Mouse (Mus musculus) stomach, adult 2 months (tissue): ENCODE results near the gene Wdr18. TPM values are rescaled to one million over a fixed set of nuclear protein-coding genes. Genes with fewer than 3 reads are reported as not detected.

ENCODE experiments used
- polyA plus RNA-seq: library from polyadenylated mRNA; depleted of rRNA; stranded (reverse); fragments of >200 nt; gene quantifications from 2 replicates; pipeline ENCODE4 v1.2.3, GENCODE M21; 2012; rRNA removed

Gene Wdr18
- 24.7 and 30.0 TPM in 2 replicates for polyA plus RNA-seq

GRCm38 (mm10) chr10:79959847-79960601 lies at the start of gene Wdr18:
Gene Wdr18 (plus strand): TSS chr10:79960152.

GRCm38 (mm10) chr10:79910556-79910955 lies 49.4 kb upstream of the Wdr18 start, which contains the start of gene Gm26602:
Gene Gm26602 (plus strand): TSS chr10:79910856.

DNA sequence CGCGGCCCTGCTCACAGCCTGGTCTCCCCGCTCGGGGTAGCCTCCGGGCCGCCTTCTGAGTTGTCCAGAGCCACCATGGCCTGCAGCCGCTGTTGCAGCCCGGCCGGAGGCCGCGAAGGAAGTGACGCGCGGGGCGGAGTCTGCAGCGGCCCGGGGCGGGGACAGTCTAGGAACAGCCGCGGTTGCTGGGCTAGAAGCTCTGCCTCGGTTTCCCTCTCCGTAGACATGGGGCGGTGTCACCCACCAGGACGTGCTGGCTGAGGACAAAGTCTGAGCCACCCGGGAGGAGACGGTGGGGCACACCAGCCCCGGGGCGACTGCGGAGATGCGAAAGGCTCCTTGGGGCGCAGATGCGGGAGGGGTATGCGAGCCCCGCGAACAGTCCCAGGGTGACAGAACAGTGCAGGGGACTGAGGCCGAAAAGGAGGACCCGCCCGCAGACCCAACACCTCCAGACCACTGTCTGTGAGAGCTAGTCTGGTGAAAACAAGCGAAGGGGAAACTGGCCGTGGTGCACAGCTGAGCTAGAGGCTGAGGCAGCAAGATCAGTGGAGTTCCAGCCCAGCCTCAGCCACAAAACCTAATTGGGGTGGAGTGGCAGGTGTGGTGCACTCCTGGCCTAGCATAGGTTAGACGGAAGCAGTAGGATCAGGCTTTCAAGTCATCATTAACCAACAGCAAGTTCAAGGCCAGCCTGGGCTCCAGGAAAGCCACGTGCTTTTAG lies 43.0 kb upstream of the Wdr18 start, which contains the start of gene Kiss1r:
Gene Kiss1r, plus strand, starts transcription at position 164 of the 724 bp plus-strand sequence.

DNA sequence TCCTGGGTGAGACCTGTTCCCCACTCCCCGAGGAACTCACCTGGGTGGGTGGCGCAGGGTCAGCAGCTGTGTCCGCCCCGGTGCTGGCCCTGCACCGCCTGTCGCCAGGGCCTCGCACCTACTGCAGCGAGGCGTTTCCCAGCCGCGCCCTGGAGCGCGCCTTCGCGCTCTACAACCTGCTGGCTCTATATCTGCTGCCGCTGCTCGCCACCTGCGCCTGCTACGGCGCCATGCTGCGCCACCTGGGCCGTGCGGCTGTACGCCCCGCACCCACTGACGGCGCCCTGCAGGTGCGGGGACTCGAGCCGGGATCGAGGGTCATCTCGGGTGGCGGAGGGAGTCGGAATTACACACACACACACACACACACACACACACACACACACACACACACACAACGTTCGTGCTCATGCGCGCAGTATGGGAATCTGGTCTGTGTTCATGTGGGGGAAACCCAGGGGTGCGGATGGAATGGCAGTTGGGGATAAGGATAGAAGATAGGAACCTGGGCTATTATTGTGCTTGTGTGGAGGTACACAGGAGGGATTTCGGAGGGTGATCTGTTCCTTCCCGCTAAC lies 38.9 kb upstream of the Wdr18 start, which contains the start of gene R3hdm4:
Gene R3hdm4, minus strand, starts transcription at position 251 of the 578 bp plus-strand sequence.

GRCm38 (mm10) chr10:79926491-79927323 lies 33.2 kb upstream of the Wdr18 start, which contains the start of gene Arid3a:
Gene Arid3a (plus strand): TSS chr10:79927043.

DNA sequence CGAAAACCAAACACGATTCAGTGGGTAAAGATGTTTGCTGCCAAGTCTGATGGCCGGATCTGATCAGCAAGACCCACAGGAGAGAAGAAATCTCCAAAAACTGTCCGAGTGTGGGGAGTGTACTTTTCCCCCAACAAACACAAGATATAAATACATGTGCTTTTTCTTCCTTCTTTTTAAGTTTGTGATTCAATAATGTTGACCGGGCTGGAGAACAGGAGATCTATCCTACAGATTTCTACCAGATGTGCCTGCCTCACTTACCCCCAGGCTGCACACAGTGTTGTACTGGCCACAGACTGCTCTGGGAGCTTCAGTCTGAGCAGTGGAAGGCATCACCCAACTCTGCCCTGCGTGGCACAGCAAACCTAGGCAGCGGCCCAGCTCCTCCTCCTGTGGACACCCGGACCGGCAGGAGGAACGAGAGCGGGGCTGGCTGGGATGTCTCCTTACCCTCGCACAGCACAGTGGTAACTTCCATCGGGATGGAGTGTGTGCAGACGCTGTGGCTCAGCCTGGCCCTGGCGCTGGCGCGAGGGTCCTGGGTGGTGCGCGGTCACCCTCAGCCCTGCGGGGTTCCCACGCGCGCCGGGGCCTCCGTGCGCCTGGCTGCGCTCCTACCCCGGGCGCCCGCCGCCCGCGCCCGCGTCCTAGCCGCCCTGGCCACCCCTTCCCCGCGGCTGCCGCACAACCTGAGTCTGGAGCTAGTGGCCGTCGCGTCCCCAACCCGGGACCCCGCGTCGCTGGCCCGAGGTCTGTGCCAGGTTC lies 10.6 kb downstream of the Wdr18 start, which contains the start of gene Grin3b:
Gene Grin3b, plus strand, starts transcription at position 301 of the 768 bp plus-strand sequence.

DNA sequence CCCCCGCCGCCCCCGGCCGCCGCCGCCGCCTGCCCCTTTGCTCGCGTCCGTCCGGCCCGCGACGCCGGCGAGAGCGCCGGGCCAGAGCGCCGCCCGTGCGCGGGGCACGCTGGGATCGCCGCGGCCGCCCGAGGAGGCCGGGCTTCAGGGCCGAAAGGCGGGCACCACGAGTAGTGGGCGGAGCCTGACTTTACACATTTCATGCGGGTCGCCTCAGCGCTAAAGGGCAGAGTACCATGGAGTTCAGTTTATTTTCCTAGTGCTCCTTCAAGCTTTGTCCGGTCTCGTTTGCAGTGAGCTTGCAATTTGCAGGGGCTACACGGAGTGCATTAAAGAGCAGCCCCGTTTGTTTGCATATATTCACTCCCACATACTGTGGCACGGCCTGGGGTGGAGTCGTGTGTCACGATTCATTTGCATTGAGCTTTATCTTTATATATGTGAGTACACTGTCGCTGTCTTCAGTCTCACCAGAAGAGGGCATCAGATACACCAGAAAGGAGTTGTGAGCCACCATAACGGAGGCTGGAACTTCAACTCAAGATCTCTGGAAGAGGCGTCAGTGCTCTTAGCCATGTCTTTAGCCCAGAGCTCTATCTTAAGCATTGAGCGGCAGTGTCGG lies 24.4 kb downstream of the Wdr18 start, which contains the start of gene Tmem259:
Gene Tmem259, minus strand, starts transcription at position 136 of the 622 bp plus-strand sequence.

GRCm38 (mm10) chr10:79988506-79989271 lies 28.7 kb downstream of the Wdr18 start, which contains the start of gene Cnn2:
Gene Cnn2 (plus strand): TSS chr10:79988584.

GRCm38 (mm10) chr10:79996272-79997033 lies 36.5 kb downstream of the Wdr18 start, which contains the start of gene Abca7:
Gene Abca7 (plus strand): TSS chr10:79996494.

GRCm38 (mm10) chr10:80016511-80016910 lies 56.6 kb downstream of the Wdr18 start, which contains the start of gene Arhgap45:
Gene Arhgap45 (plus strand): TSS chr10:80016653.

Other genes with a start within 250 kb of the Wdr18 start
- 4.5 and 13.1 TPM in 2 replicates for gene Hcn2, start 243.5 kb upstream of the Wdr18 start, polyA plus RNA-seq
- gene Polrmt, start 213.6 kb upstream of the Wdr18 start, polyA plus RNA-seq = 31.4 and 34.4 TPM in 2 replicates
- 1.4 and 3.3 TPM in 2 replicates for gene Fgf22, start 205.1 kb upstream of the Wdr18 start, polyA plus RNA-seq
- gene Rnf126, start 193.2 kb upstream of the Wdr18 start, polyA plus RNA-seq = 95.5 and 175 TPM in 2 replicates
- gene Fstl3, start 182.9 kb upstream of the Wdr18 start, polyA plus RNA-seq = 20.3 and 35.5 TPM in 2 replicates
- gene Prss57, start 169.2 kb upstream of the Wdr18 start, polyA plus RNA-seq = 0.06 TPM in 1 of 2 replicates, not detected in the other
- 22.1 and 34.0 TPM in 2 replicates for gene Palm, start 166.6 kb upstream of the Wdr18 start, polyA plus RNA-seq
- gene Misp, start 139.2 kb upstream of the Wdr18 start, polyA plus RNA-seq = 27.0 and 27.4 TPM in 2 replicates
- gene Ptbp1, start 105.7 kb upstream of the Wdr18 start, polyA plus RNA-seq = 94.3 and 115 TPM in 2 replicates
- gene Prtn3, start 85.7 kb upstream of the Wdr18 start, polyA plus RNA-seq = 0.53 and 0.74 TPM in 2 replicates
- gene Plppr3, start 85.5 kb upstream of the Wdr18 start, polyA plus RNA-seq = 1.6 and 2.0 TPM in 2 replicates
- 0.06 TPM in 1 of 2 replicates, not detected in the other for gene Elane, start 73.9 kb upstream of the Wdr18 start, polyA plus RNA-seq
- gene Cfd, start 69.3 kb upstream of the Wdr18 start, polyA plus RNA-seq = 72.2 and 178 TPM in 2 replicates
- gene Med16, start 51.2 kb upstream of the Wdr18 start, polyA plus RNA-seq = 32.6 and 42.6 TPM in 2 replicates
- gene Gm26602, start 49.3 kb upstream of the Wdr18 start, polyA plus RNA-seq = not detected in 2 replicates
- 7.4 and 9.7 TPM in 2 replicates for gene Kiss1r, start 43.2 kb upstream of the Wdr18 start, polyA plus RNA-seq
- 255 and 260 TPM in 2 replicates for gene R3hdm4, start 38.9 kb upstream of the Wdr18 start, polyA plus RNA-seq
- 7.4 and 10.0 TPM in 2 replicates for gene Arid3a, start 33.1 kb upstream of the Wdr18 start, polyA plus RNA-seq
- gene Grin3b, start 10.6 kb downstream of the Wdr18 start, polyA plus RNA-seq = 0.12 TPM in 1 of 2 replicates, not detected in the other
- 256 and 400 TPM in 2 replicates for gene Tmem259, start 24.2 kb downstream of the Wdr18 start, polyA plus RNA-seq
- 68.4 and 74.9 TPM in 2 replicates for gene Cnn2, start 28.4 kb downstream of the Wdr18 start, polyA plus RNA-seq
- 14.0 and 17.3 TPM in 2 replicates for gene Abca7, start 36.3 kb downstream of the Wdr18 start, polyA plus RNA-seq
- gene Arhgap45, start 56.5 kb downstream of the Wdr18 start, polyA plus RNA-seq = 6.0 and 9.1 TPM in 2 replicates
- 51.4 and 57.1 TPM in 2 replicates for gene Polr2e, start 79.6 kb downstream of the Wdr18 start, polyA plus RNA-seq
- 404 and 629 TPM in 2 replicates for gene Gpx4, start 87.0 kb downstream of the Wdr18 start, polyA plus RNA-seq
- 25.7 and 25.9 TPM in 2 replicates for gene Sbno2, start 145.4 kb downstream of the Wdr18 start, polyA plus RNA-seq
- 89.6 and 104 TPM in 2 replicates for gene Stk11, start 155.7 kb downstream of the Wdr18 start, polyA plus RNA-seq
- gene Atp5d, start 178.5 kb downstream of the Wdr18 start, polyA plus RNA-seq = 2,554 and 5,321 TPM in 2 replicates
- gene Cbarp, start 180.7 kb downstream of the Wdr18 start, polyA plus RNA-seq = 18.7 and 25.0 TPM in 2 replicates
- gene Midn, start 188.1 kb downstream of the Wdr18 start, polyA plus RNA-seq = 112 and 128 TPM in 2 replicates
- 45.7 and 52.7 TPM in 2 replicates for gene Cirbp, start 205.8 kb downstream of the Wdr18 start, polyA plus RNA-seq
- 10.9 TPM in 2 replicates for gene 1600002K03Rik, start 212.8 kb downstream of the Wdr18 start, polyA plus RNA-seq
- 4.5 and 6.8 TPM in 2 replicates for gene Efna2, start 219.3 kb downstream of the Wdr18 start, polyA plus RNA-seq